12 mouse cellular contexts compared by ENCODE assay signal in genomic region chr10:111527057-111527456, GRCm38 (mm10). TPM values are rescaled to one million over a fixed set of nuclear protein-coding genes. Genes with fewer than 3 reads are reported as not detected.
A peak's percentile ranks its signal among the peaks of the same experiment; 100 is the strongest.
DNase-seq lines count a peak whose midpoint lies in the region; ATAC-seq and TF ChIP-seq lines count a peak whose summit lies in the region.
"Had no signal": no experiment of that assay in that cellular context is flagged by ENCODE, and none has a peak within 500 bp of the region (broad histone marks: within the 10 kb centered on the region; RNA-seq: fewer than 3 reads in every experiment).

No protein-coding gene starts in this region.

- no peak for TF ChIP-seq EP300 in stomach, postnatal 0 days (optimal IDR thresholded peaks at IDR 0.05)

- 67% methylated on average over 5 of the region's 5 CpGs for WGBS in forebrain, embryonic 16.5 days
- WGBS in forebrain, postnatal 0 days, result 68% methylated on average over 5 of the region's 5 CpGs
- WGBS in limb, embryonic 12.5 days, result 62% methylated on average over 5 of the region's 5 CpGs
- 86% methylated on average over 5 of the region's 5 CpGs for WGBS in limb, embryonic 10.5 days
- WGBS in stomach, postnatal 0 days, result 62% methylated on average over 5 of the region's 5 CpGs

- no peak for TF ChIP-seq CTCF in forebrain, postnatal 0 days (IDR thresholded peaks at IDR 0.05; ENCODE audit: low read depth)
- no peak for TF ChIP-seq CTCF in stomach, postnatal 0 days (IDR thresholded peaks at IDR 0.05; ENCODE audit: low read depth)

- ATAC-seq in forebrain, embryonic 16.5 days, result peak; percentile 59; the same call in 1 of the 2 replicates
- no peak for ATAC-seq in forebrain, postnatal 0 days
- peak; percentile 43; the same call in 1 of the 2 replicates for ATAC-seq in limb, embryonic 12.5 days (ENCODE audit: insufficient number of reproducible peaks, insufficient read depth, low FRiP score, low TSS enrichment, low read depth)
- ATAC-seq in stomach, postnatal 0 days (ENCODE audit: low FRiP score, low TSS enrichment), result peak; percentile 33; the same call in 1 of the 2 replicates
- no peak for ATAC-seq in granulocyte monocyte progenitor cell, adult 5-6 weeks (replicated peaks; ENCODE audit: poor library complexity, severe bottlenecking)

- no peaks in the 10 kb centered on the region for H3K9me3 ChIP-seq in forebrain, embryonic 16.5 days (ENCODE audit: control insufficient read depth, low read length)
- H3K9me3 ChIP-seq in forebrain, postnatal 0 days (ENCODE audit: low read length), result no peaks in the 10 kb centered on the region
- H3K9me3 ChIP-seq in limb, embryonic 12.5 days, result no peaks in the 10 kb centered on the region
- no peaks in the 10 kb centered on the region for H3K9me3 ChIP-seq in limb, embryonic 10.5 days (replicated peaks)
- H3K9me3 ChIP-seq in stomach, postnatal 0 days (ENCODE audit: control insufficient read depth, low read length), result no peaks in the 10 kb centered on the region
- H3K9me3 ChIP-seq: heart, embryonic 13.5 days; liver, embryonic 15.5 days had no signal

- H3K9ac ChIP-seq in forebrain, embryonic 16.5 days (replicated peaks; ENCODE audit: low read depth, low read length), result no peak overlapping the region
- no peak overlapping the region for H3K9ac ChIP-seq in forebrain, postnatal 0 days
- no peak overlapping the region for H3K9ac ChIP-seq in limb, embryonic 12.5 days (replicated peaks)
- no peak overlapping the region for H3K9ac ChIP-seq in stomach, postnatal 0 days (ENCODE audit: low read length)
- H3K9ac ChIP-seq: heart, embryonic 13.5 days; liver, embryonic 15.5 days had no signal

- no peak overlapping the region for H3K4me2 ChIP-seq in forebrain, embryonic 16.5 days (ENCODE audit: low read length)
- H3K4me2 ChIP-seq in forebrain, postnatal 0 days (ENCODE audit: low read depth), result no peak overlapping the region
- no peak overlapping the region for H3K4me2 ChIP-seq in limb, embryonic 12.5 days
- no peak overlapping the region for H3K4me2 ChIP-seq in stomach, postnatal 0 days (replicated peaks; ENCODE audit: low read depth)
- H3K4me2 ChIP-seq: heart, embryonic 13.5 days; liver, embryonic 15.5 days had no signal

- H3K27me3 ChIP-seq in forebrain, embryonic 16.5 days (replicated peaks; ENCODE audit: control insufficient read depth, insufficient read depth, low read length), result no peaks in the 10 kb centered on the region; the same call in 1 of the 2 replicates
- no peaks in the 10 kb centered on the region for H3K27me3 ChIP-seq in forebrain, postnatal 0 days (ENCODE audit: insufficient read depth, low read length)
- H3K27me3 ChIP-seq in limb, embryonic 12.5 days, result no peaks in the 10 kb centered on the region
- no peaks in the 10 kb centered on the region for H3K27me3 ChIP-seq in limb, embryonic 10.5 days (ENCODE audit: low read depth, poor library complexity, severe bottlenecking)
- no peaks in the 10 kb centered on the region for H3K27me3 ChIP-seq in stomach, postnatal 0 days (ENCODE audit: control insufficient read depth, insufficient read depth, low read length)
- H3K27me3 ChIP-seq: heart, embryonic 13.5 days; liver, embryonic 15.5 days had no signal

- H3K4me3 ChIP-seq in forebrain, embryonic 16.5 days (replicated peaks; ENCODE audit: low read length), result no peak overlapping the region
- H3K4me3 ChIP-seq in forebrain, postnatal 0 days (ENCODE audit: low read depth, low read length), result no peak overlapping the region
- H3K4me3 ChIP-seq in limb, embryonic 12.5 days (replicated peaks), result no peak overlapping the region
- H3K4me3 ChIP-seq in limb, embryonic 10.5 days, result no peak overlapping the region
- H3K4me3 ChIP-seq in stomach, postnatal 0 days (ENCODE audit: low read depth, low read length), result no peak overlapping the region
- H3K4me3 ChIP-seq: heart, embryonic 13.5 days; liver, embryonic 15.5 days had no signal

- no peaks in the 10 kb centered on the region for H3K36me3 ChIP-seq in forebrain, embryonic 16.5 days (ENCODE audit: control insufficient read depth, insufficient read depth)
- no peaks in the 10 kb centered on the region for H3K36me3 ChIP-seq in forebrain, postnatal 0 days (ENCODE audit: insufficient read depth)
- no peaks in the 10 kb centered on the region for H3K36me3 ChIP-seq in limb, embryonic 12.5 days
- H3K36me3 ChIP-seq in limb, embryonic 10.5 days, result no peaks in the 10 kb centered on the region
- H3K36me3 ChIP-seq in stomach, postnatal 0 days (ENCODE audit: control insufficient read depth, insufficient read depth, low read length), result no peaks in the 10 kb centered on the region
- H3K36me3 ChIP-seq: heart, embryonic 13.5 days; liver, embryonic 15.5 days had no signal

- DNase-seq in forebrain, postnatal 0 days, result no peak
- DNase-seq in limb, embryonic 10.5 days (ENCODE audit: low spot score), result no peak
- DNase-seq in cerebellum, adult 9-11 months, result peak; percentile 82
- no peak for DNase-seq in stomach, postnatal 0 days (ENCODE audit: low spot score)
- no peak for DNase-seq in lung, adult 18-20 months
- DNase-seq: gastrocnemius, postnatal 10 days; kidney, postnatal 25 days had no signal

- 0 out of 2 replicates have a peak, but pooled peaks cover 3% of the 10 kb centered on the region for H3K4me1 ChIP-seq in forebrain, embryonic 16.5 days (replicated peaks; ENCODE audit: control insufficient read depth, insufficient read depth, low read length)
- H3K4me1 ChIP-seq in forebrain, postnatal 0 days (ENCODE audit: insufficient read depth), result no peaks in the 10 kb centered on the region
- peaks cover 25% of the 10 kb centered on the region for H3K4me1 ChIP-seq in limb, embryonic 12.5 days (replicated peaks)
- H3K4me1 ChIP-seq in limb, embryonic 10.5 days, result peaks cover 32% of the 10 kb centered on the region
- H3K4me1 ChIP-seq in stomach, postnatal 0 days (replicated peaks; ENCODE audit: control insufficient read depth, insufficient read depth), result no peaks in the 10 kb centered on the region
- H3K4me1 ChIP-seq: liver, embryonic 15.5 days had no signal

- H3K27ac ChIP-seq in forebrain, embryonic 16.5 days (ENCODE audit: low read length), result no peak overlapping the region
- no peak overlapping the region for H3K27ac ChIP-seq in forebrain, postnatal 0 days (ENCODE audit: low read depth, low read length)
- H3K27ac ChIP-seq in limb, embryonic 12.5 days, result no peak overlapping the region
- no peak overlapping the region for H3K27ac ChIP-seq in limb, embryonic 10.5 days
- H3K27ac ChIP-seq in stomach, postnatal 0 days (replicated peaks), result no peak overlapping the region; the same call in 1 of the 2 replicates
- H3K27ac ChIP-seq: heart, embryonic 13.5 days; liver, embryonic 15.5 days had no signal

RNA-seq across cellular contexts. Expression of gene Phlda1, which starts 21.0 kb away (rescaled TPM):
- polyA plus RNA-seq in forebrain, embryonic 16.5 days (2015; fragmentation: Nextera tagmentation; extraction: Ambion mirVana), result 24.4 and 25.3 TPM in 2 replicates
- total RNA-seq in forebrain, postnatal 0 days (2014; rRNA removed), result 8.9 and 9.2 TPM in 2 replicates
- 29.3 and 31.3 TPM in 2 replicates for polyA plus RNA-seq in forebrain, postnatal 0 days (2015; fragmentation: Nextera tagmentation; extraction: Ambion mirVana)
- 28.2 and 35.3 TPM in 2 replicates for polyA plus RNA-seq in limb, embryonic 12.5 days (2016; fragmentation: Nextera tagmentation; extraction: Ambion mirVana)
- polyA plus RNA-seq in limb, embryonic 10.5 days (2016; fragmentation: Nextera tagmentation; extraction: Ambion mirVana), result 19.8 and 20.1 TPM in 2 replicates
- 29.6 and 32.3 TPM in 2 replicates for polyA plus RNA-seq in stomach, postnatal 0 days (2015; fragmentation: Nextera tagmentation; extraction: Ambion mirVana)
- 0.26 and 1.9 TPM in 2 replicates for total RNA-seq in granulocyte monocyte progenitor cell, adult 5-6 weeks (2014; fragmentation: Nextera tagmentation)
- total RNA-seq in granulocyte monocyte progenitor cell, adult 5-6 weeks (2017), result 1.1 and 1.2 TPM in 2 replicates

RNA-seq across cellular contexts. Expression of gene Nap1l1, which starts 54.0 kb away (rescaled TPM):
- 199 and 215 TPM in 2 replicates for polyA plus RNA-seq in forebrain, embryonic 16.5 days (2015; fragmentation: Nextera tagmentation; extraction: Ambion mirVana)
- 114 and 121 TPM in 2 replicates for total RNA-seq in forebrain, postnatal 0 days (2014; rRNA removed)
- polyA plus RNA-seq in forebrain, postnatal 0 days (2015; fragmentation: Nextera tagmentation; extraction: Ambion mirVana), result 162 and 189 TPM in 2 replicates
- 314 and 324 TPM in 2 replicates for polyA plus RNA-seq in limb, embryonic 12.5 days (2016; fragmentation: Nextera tagmentation; extraction: Ambion mirVana)
- polyA plus RNA-seq in limb, embryonic 10.5 days (2016; fragmentation: Nextera tagmentation; extraction: Ambion mirVana), result 343 and 349 TPM in 2 replicates
- polyA plus RNA-seq in stomach, postnatal 0 days (2015; fragmentation: Nextera tagmentation; extraction: Ambion mirVana), result 85.1 and 90.6 TPM in 2 replicates
- 583 and 666 TPM in 2 replicates for total RNA-seq in granulocyte monocyte progenitor cell, adult 5-6 weeks (2014; fragmentation: Nextera tagmentation)
- 670 and 682 TPM in 2 replicates for total RNA-seq in granulocyte monocyte progenitor cell, adult 5-6 weeks (2017)

Comparison
In these comparisons a context has a peak if more than half of its experiments do, and no peak if none do; other contexts are left out.
1. ATAC-seq: peak in forebrain, embryonic 16.5 days (single experiment), limb, embryonic 12.5 days (single experiment) and stomach, postnatal 0 days (single experiment); none in forebrain, postnatal 0 days (single experiment) and granulocyte monocyte progenitor cell, adult 5-6 weeks (single experiment).